Mouse (Mus musculus) bone marrow macrophage, adult 2 months (primary cell): ENCODE data around the gene Bmp7. TPM values are rescaled to one million over a fixed set of nuclear protein-coding genes. Genes with fewer than 3 reads are reported as not detected.

Experiments
- H3K27ac ChIP-seq: 2 replicates; pipeline ENCODE4 v1.5.1; 2012; ENCODE audit warnings: low read depth, low read length; ENCODE audit not compliant: insufficient read depth
- H3K4me1 ChIP-seq: 2 replicates; pipeline ENCODE4 v1.6.1; 2012; ENCODE audit warnings: low read length; ENCODE audit not compliant: control insufficient read depth, insufficient read depth
- H3K4me3 ChIP-seq: 2 replicates; pipeline ENCODE4 v1.5.1; 2012; ENCODE audit warnings: mild to moderate bottlenecking, low read length, moderate library complexity; ENCODE audit not compliant: insufficient read depth
- CTCF ChIP-seq: IDR thresholded peaks from 2 replicates; pipeline ENCODE4 v1.5.1; 2012; ENCODE audit warnings: low read depth, mild to moderate bottlenecking, low read length, moderate library complexity
- POLR2A ChIP-seq: IDR thresholded peaks from 2 replicates; pipeline ENCODE4 v1.6.1; 2012; ENCODE audit warnings: mild to moderate bottlenecking, low read depth, low read length, borderline replicate concordance
- polyA plus RNA-seq: library from polyadenylated mRNA; stranded (reverse); fragments of >200 nt; gene quantifications from 2 replicates; pipeline ENCODE4 v1.2.4, GENCODE M21; 2012; ENCODE audit not compliant: missing spikeins, insufficient read depth, insufficient read length

Bmp7 gene
- polyA plus RNA-seq, 1 experiment = not detected

DNA sequence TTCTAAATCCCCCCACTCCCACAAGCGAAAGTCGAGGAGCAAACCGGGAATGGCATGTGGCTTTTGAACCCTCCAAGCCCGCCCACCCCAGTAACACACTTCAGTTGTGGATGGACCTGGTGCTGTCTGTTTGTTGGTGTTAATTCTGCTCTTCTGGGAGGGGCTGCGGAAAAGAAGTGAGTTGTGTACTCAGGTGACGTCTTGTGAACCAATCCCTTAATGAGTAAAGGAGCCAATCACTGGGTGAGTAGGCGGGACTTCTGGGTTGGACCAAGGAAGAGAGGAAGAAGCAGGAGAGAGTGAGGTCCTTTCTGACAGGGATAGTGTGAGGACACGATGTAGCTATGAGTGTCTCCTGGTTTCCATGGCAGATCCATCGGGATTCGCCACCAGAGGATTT is 83.1 kb downstream of the Bmp7 start:
- TF ChIP-seq POLR2A = no peak
- no peak for TF ChIP-seq CTCF
- Histone ChIP-seq H3K4me3 (no peak overlapping the region), H3K4me1 (no peaks in the 10 kb centered on the region), H3K27ac (no peak overlapping the region)

DNA sequence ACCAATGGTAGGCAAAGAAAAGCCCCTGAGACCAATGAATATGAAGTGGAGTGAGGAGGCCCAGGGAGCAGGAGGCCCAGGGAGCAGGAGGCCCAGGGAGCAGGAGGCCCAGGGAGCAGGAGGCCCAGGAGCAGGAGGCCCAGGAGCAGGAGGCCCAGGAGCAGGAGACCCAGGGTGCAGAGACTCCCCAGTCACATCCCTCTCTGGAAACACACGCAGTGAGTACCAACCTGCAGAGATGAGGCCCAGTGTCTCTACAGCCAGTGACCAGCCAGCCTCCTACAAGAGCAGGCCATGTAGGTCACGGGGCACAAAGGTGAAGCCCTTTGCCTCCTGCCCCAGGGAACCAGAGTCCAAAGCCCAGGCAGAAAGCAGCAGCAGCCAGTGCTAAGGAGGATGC is 83.6 kb downstream of the Bmp7 start:
- Histone ChIP-seq H3K4me3 (no peak overlapping the region), H3K4me1 (no peaks in the 10 kb centered on the region), H3K27ac (no peak overlapping the region)
- TF ChIP-seq CTCF (no peak), POLR2A (no peak)

DNA sequence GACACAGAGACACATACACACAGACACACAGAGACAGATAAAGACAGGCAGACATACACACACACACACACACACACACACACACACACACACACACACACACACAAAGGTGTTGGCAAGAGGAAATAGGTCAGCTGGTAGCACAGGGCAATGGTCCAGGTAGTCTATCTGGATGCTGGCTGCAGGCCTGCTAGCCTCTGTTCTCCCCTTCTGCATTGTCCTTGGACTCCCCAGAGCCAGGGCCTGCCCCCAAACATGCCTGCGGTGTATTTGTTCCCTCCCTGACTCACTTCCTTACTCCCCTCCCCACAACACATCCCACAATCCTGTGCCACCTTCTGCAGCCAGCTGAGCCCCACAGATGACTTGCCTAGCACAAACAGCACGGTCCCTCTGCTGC is 86.0 kb downstream of the Bmp7 start:
- no peak overlapping the region for H3K27ac ChIP-seq
- no peak overlapping the region for H3K4me3 ChIP-seq
- H3K4me1 ChIP-seq = no peaks in the 10 kb centered on the region
- TF ChIP-seq POLR2A = no peak

DNA sequence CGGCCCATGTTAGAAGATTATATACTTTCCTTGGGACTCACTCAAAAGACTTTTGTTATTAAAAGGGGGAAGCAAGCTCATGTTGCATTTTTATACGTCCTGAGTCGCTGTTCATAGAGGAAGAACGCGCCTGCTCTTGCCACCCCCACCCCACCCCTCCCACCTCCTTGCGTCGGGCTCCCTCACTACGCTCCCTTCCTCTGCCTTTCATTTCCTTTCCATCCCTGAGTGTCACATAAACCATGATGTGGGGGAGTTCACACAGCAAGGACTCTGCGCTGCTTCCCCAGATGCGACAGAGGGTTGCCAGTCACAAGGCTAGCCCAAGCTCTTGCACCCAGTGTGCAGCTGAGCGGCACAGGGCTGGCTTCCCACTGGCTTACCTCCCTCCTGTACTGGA is 88.3 kb downstream of the Bmp7 start:
- TF ChIP-seq CTCF (no peak), POLR2A (no peak)
- H3K27ac ChIP-seq = no peak overlapping the region
- H3K4me3 ChIP-seq = no peak overlapping the region
- H3K4me1 ChIP-seq = no peaks in the 10 kb centered on the region

DNA sequence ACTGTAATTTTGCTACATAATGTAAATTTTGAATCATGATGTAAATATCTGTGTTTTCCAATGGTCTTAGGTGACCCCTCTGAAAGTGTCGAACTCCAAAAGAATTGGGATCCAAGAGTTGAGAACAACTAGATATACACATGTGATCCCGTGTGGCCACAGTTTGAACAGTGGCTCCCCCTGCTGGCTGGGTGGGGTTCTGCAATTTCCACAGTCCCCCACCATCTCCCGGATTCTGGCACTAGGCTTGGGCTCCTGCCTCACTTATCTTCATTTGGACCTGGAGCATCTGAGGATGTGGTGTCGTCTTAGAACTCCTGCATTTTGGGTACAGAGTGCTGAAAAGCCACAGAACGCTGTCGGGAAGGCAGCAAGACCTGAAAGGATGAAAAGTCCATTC is 91.9 kb downstream of the Bmp7 start:
- H3K4me1 ChIP-seq = no peaks in the 10 kb centered on the region
- no peak overlapping the region for H3K4me3 ChIP-seq
- no peak overlapping the region for H3K27ac ChIP-seq
- TF ChIP-seq CTCF (no peak), POLR2A (no peak)

DNA sequence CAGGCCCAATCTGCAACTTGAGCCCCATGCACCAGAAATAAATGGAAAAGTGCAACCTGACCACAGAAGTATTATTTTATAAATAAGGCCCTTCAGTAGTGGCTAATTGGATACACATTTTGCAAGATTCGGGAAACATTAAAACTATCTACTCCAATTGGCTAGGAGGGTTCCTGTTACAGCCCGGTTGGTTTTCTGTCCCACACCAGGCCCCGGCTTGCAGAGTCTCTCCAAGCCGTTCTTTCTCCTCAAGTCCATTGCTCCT is 93.9 kb downstream of the Bmp7 start:
- no peak overlapping the region for H3K27ac ChIP-seq
- TF ChIP-seq CTCF (no peak), POLR2A (no peak)
- no peak overlapping the region for H3K4me3 ChIP-seq
- no peaks in the 10 kb centered on the region for H3K4me1 ChIP-seq

DNA sequence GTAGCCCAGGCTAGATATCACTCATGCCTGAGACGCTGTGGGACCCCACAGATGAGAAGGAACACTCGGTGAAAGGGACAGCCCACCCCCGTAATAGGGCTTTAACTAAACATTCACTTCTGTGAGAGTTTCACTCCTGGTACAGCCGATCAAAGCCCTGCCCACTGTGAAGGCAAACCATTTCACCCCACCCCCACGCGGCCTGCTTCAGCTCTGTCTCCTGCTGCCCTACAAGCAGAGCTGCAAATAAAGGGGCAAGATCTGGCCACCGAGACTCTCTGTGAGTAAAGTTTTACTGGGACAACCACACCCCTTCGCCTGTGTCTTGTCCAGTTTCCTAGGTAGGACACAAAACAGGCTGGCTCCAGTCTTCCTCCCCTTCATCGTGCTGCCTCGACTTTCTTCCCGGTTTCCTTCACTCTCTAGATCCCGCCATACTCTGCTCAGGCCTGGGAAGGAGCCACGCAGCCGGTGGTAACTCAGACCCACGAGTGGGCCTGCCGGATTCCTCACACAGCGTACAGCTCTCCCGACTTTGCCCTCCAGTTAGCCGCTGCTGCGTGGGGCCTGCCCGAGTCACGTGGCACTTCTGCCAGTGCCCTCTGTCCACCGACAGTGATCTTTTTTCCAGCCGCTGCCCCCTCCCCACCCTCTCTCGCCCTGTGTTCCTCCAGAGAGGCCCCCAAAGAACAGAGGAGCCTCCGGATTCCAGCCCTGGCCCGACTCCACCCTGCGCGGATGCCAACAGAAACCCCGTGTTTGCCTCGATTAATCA is 94.4 kb downstream of the Bmp7 start:
- Histone ChIP-seq H3K4me1 (no peaks in the 10 kb centered on the region), H3K27ac (no peak overlapping the region), H3K4me3 (no peak overlapping the region)
- no peak for TF ChIP-seq POLR2A

DNA sequence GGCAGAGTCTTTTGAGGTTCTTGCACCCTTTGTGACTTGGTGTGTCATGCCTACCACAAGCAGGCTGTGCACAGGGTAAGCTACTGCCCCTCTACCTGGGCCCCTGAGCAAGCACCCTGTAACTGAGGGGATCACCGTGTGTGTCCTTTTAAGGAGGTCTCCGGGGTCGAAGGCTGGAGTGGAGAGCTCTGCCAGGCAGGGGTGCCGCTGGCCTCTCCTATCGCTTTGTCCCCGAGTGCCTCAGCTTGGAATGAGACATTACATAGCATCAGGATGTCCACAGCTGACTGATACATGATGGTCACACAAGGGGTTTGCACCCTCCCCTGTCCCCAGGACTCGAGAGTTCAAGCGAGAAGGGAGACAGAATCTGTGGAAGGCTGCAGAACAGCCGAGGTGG is 96.2 kb downstream of the Bmp7 start:
- Histone ChIP-seq H3K27ac (no peak overlapping the region), H3K4me1 (no peaks in the 10 kb centered on the region), H3K4me3 (no peak overlapping the region)
- TF ChIP-seq POLR2A (no peak), CTCF (no peak)

DNA sequence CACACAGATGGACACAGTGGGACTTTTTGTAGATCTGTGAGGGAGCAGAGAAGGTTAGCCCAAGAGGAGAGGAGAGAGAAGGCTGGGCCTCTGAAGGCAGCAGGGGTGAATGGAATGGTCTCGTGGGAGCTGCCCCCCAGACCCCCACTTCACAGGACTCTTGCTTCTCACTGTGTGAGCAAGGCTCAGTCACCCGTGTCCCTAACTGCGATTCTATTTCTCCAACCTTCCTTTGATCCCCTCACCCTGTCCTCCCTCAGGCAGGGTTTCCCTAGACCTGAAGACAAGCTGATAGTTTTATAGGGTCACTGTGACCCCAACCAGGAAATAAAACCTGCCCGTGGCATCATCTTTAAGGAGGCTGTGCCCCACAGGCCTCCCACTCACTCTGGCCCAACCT is 97.8 kb downstream of the Bmp7 start:
- H3K27ac ChIP-seq = no peak overlapping the region
- H3K4me3 ChIP-seq = no peak overlapping the region
- no peaks in the 10 kb centered on the region for H3K4me1 ChIP-seq
- TF ChIP-seq POLR2A (no peak), CTCF (no peak)

DNA sequence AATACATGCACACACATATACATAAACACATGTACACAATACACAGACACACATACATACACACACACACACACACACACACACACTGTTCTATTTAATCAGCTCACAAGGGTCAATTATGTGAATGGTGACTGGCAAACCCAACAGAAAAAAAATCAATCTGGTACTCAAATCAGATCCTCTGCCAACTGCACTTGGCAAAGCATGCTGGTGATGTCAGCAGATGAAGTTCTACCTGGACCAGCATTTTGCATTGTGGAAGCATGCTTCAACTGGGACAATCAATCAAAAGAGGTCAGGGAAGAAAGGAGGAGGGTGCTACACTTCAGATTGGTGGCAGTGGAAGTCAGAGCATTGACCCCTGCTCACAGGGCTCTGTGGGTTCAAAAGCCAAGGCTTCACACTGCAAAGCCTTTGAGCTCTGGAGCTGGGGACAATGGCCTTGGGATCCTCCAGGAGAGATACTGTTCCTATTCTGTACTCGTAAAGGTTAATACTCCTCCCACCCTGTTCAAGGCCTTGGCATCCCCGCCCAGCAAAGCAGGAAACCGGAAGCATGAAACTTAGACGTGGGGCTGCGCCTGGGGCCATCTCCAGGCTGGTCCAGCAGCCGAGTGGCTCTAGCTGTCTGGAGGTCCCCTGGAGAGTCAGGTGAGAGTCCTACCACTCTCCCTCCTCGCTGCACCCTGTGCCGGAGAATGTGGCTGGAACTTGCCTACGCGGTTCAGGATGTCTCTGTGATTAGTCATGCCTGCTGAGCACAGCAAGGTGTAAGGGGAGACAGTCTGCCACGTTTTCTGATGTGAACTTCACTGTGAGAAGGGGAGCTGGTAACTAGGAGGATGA is 99.0 kb downstream of the Bmp7 start:
- Histone ChIP-seq H3K4me1 (no peaks in the 10 kb centered on the region), H3K4me3 (no peak overlapping the region), H3K27ac (no peak overlapping the region)
- TF ChIP-seq POLR2A (no peak), CTCF (no peak)
